Mouse (Mus musculus) testis, adult 2 months (tissue): ENCODE measurements around the gene Ncapg2.

Experiments
- CTCF ChIP-seq: fragments of 200-500 bp; IDR thresholded peaks from 2 replicates; pipeline ENCODE4 v1.5.1; 2012; ENCODE audit warnings: low read depth, mild to moderate bottlenecking, inconsistent platforms, low read length, moderate library complexity; ENCODE audit not compliant: control insufficient read depth, insufficient read depth, insufficient replicate concordance
- POLR2A ChIP-seq: fragments of 200-500 bp; IDR thresholded peaks from 2 replicates; pipeline ENCODE4 v1.6.1; 2012; ENCODE audit warnings: low read depth, mild to moderate bottlenecking, inconsistent platforms, low read length, moderate library complexity; ENCODE audit not compliant: control insufficient read depth

- TF ChIP-seq POLR2A, result no peak
- no peak for TF ChIP-seq CTCF
Observed at GRCm38 (mm10) chr12:116383101-116383500, 22.1 kb upstream of the Ncapg2 start.
